Mouse (Mus musculus): ENCODE measurements around the gene Tgfa. TPM values are rescaled to one million over a fixed set of nuclear protein-coding genes. Genes with fewer than 3 reads are reported as not detected.

Gene Tgfa
- polyA plus RNA-seq, 1 experiment from 2014 or later = 4.3 TPM

GRCm38 (mm10) chr6:86212871-86213640 is 18.0 kb downstream of the Tgfa start:
- H3K36me3 ChIP-seq (ENCODE audit: control insufficient read depth, insufficient read depth, low read length) = no peaks in the 10 kb centered on the region
- H3K9me3 ChIP-seq (ENCODE audit: control insufficient read depth, low read length) = no peaks in the 10 kb centered on the region
- H3K9ac ChIP-seq (ENCODE audit: low read length) = no peak overlapping the region
- no peaks in the 10 kb centered on the region for H3K27me3 ChIP-seq (ENCODE audit: control insufficient read depth, insufficient read depth, low read depth, low read length)
- no peak overlapping the region for H3K27ac ChIP-seq (ENCODE audit: low read length)
- WGBS = 43% methylated on average over 3 of the region's 3 CpGs
- H3K4me1 ChIP-seq (replicated peaks; ENCODE audit: control insufficient read depth, insufficient read depth, low read length) = no peaks in the 10 kb centered on the region; the same call in 1 of the 2 replicates
- no peak for ATAC-seq (ENCODE audit: low read depth)
- no peak overlapping the region for H3K4me2 ChIP-seq (ENCODE audit: low read depth, low read length)
- H3K4me3 ChIP-seq (ENCODE audit: low read length) = no peak overlapping the region

- Histone ChIP-seq H3K9me3 (ENCODE audit: control insufficient read depth, low read length) (no peaks in the 10 kb centered on the region), H3K36me3 (ENCODE audit: control insufficient read depth, insufficient read depth, low read length) (no peaks in the 10 kb centered on the region), H3K4me3 (ENCODE audit: low read length) (no peak overlapping the region), H3K27ac (ENCODE audit: low read length) (no peak overlapping the region), H3K9ac (ENCODE audit: low read length) (no peak overlapping the region), H3K4me1 (replicated peaks; ENCODE audit: control insufficient read depth, insufficient read depth, low read length) (peaks cover 10% of the 10 kb centered on the region), H3K4me2 (ENCODE audit: low read depth, low read length) (no peak overlapping the region), H3K27me3 (ENCODE audit: control insufficient read depth, insufficient read depth, low read depth, low read length) (no peaks in the 10 kb centered on the region)
- ATAC-seq (ENCODE audit: low read depth) = no peak
- WGBS = 72% methylated on average over 2 of the region's 2 CpGs
Observed at GRCm38 (mm10) chr6:86218066-86218465, 23.0 kb downstream of the Tgfa start.

GRCm38 (mm10) chr6:86218739-86219138 is 23.7 kb downstream of the Tgfa start:
- no peak for ATAC-seq (ENCODE audit: low read depth)
- no peak overlapping the region for H3K27ac ChIP-seq (ENCODE audit: low read length)
- WGBS = 77% methylated on average over 4 of the region's 4 CpGs
- H3K9me3 ChIP-seq (ENCODE audit: control insufficient read depth, low read length) = no peaks in the 10 kb centered on the region
- no peaks in the 10 kb centered on the region for H3K36me3 ChIP-seq (ENCODE audit: control insufficient read depth, insufficient read depth, low read length)
- H3K4me3 ChIP-seq (ENCODE audit: low read length) = no peak overlapping the region
- no peaks in the 10 kb centered on the region for H3K27me3 ChIP-seq (ENCODE audit: control insufficient read depth, insufficient read depth, low read depth, low read length)
- H3K4me1 ChIP-seq (replicated peaks; ENCODE audit: control insufficient read depth, insufficient read depth, low read length) = peaks cover 10% of the 10 kb centered on the region
- no peak overlapping the region for H3K4me2 ChIP-seq (ENCODE audit: low read depth, low read length)
- no peak overlapping the region for H3K9ac ChIP-seq (ENCODE audit: low read length)

- ATAC-seq (ENCODE audit: low read depth) = peak; percentile 23; the same call in 1 of the 2 replicates
- WGBS = 50% methylated on average over 5 of the region's 5 CpGs
- no peaks in the 10 kb centered on the region for H3K27me3 ChIP-seq (ENCODE audit: control insufficient read depth, insufficient read depth, low read depth, low read length)
- no peak overlapping the region for H3K9ac ChIP-seq (ENCODE audit: low read length)
- H3K9me3 ChIP-seq (ENCODE audit: control insufficient read depth, low read length) = no peaks in the 10 kb centered on the region
- H3K36me3 ChIP-seq (ENCODE audit: control insufficient read depth, insufficient read depth, low read length) = no peaks in the 10 kb centered on the region
- H3K4me3 ChIP-seq (ENCODE audit: low read length) = no peak overlapping the region
- H3K4me1 ChIP-seq (replicated peaks; ENCODE audit: control insufficient read depth, insufficient read depth, low read length) = peaks cover 10% of the 10 kb centered on the region
- no peak overlapping the region for H3K4me2 ChIP-seq (ENCODE audit: low read depth, low read length)
- H3K27ac ChIP-seq (ENCODE audit: low read length) = peak overlapping the region; percentile 76
Observed at GRCm38 (mm10) chr6:86219494-86219893, 24.5 kb downstream of the Tgfa start.

GRCm38 (mm10) chr6:86220171-86220570 is 25.1 kb downstream of the Tgfa start:
- Histone ChIP-seq H3K4me3 (ENCODE audit: low read length) (no peak overlapping the region), H3K36me3 (ENCODE audit: control insufficient read depth, insufficient read depth, low read length) (no peaks in the 10 kb centered on the region), H3K9me3 (ENCODE audit: control insufficient read depth, low read length) (no peaks in the 10 kb centered on the region), H3K4me2 (ENCODE audit: low read depth, low read length) (no peak overlapping the region), H3K4me1 (replicated peaks; ENCODE audit: control insufficient read depth, insufficient read depth, low read length) (peaks cover 10% of the 10 kb centered on the region), H3K27me3 (ENCODE audit: control insufficient read depth, insufficient read depth, low read depth, low read length) (no peaks in the 10 kb centered on the region), H3K9ac (ENCODE audit: low read length) (no peak overlapping the region), H3K27ac (ENCODE audit: low read length) (peak overlapping the region; percentile 76)
- ATAC-seq (ENCODE audit: low read depth) = peak; percentile 27; the same call in 1 of the 2 replicates
- WGBS = 41% methylated on average over 4 of the region's 4 CpGs

GRCm38 (mm10) chr6:86222381-86222780 is 27.4 kb downstream of the Tgfa start:
- H3K27ac ChIP-seq (ENCODE audit: low read length) = peak overlapping the region; percentile 36
- WGBS = 17% methylated on average over 7 of the region's 7 CpGs

GRCm38 (mm10) chr6:86225604-86226003 is 30.6 kb downstream of the Tgfa start:
- H3K9me3 ChIP-seq (ENCODE audit: control insufficient read depth, low read length) = no peaks in the 10 kb centered on the region
- no peaks in the 10 kb centered on the region for H3K36me3 ChIP-seq (ENCODE audit: control insufficient read depth, insufficient read depth, low read length)
- H3K9ac ChIP-seq (ENCODE audit: low read length) = no peak overlapping the region
- H3K27ac ChIP-seq (ENCODE audit: low read length) = no peak overlapping the region
- no peak overlapping the region for H3K4me2 ChIP-seq (ENCODE audit: low read depth, low read length)
- ATAC-seq (ENCODE audit: low read depth) = no peak
- 0 out of 2 replicates have a peak, but pooled peaks cover 3% of the 10 kb centered on the region for H3K4me1 ChIP-seq (replicated peaks; ENCODE audit: control insufficient read depth, insufficient read depth, low read length)
- H3K4me3 ChIP-seq (ENCODE audit: low read length) = no peak overlapping the region
- no peaks in the 10 kb centered on the region for H3K27me3 ChIP-seq (ENCODE audit: control insufficient read depth, insufficient read depth, low read depth, low read length)

More at GRCm38 (mm10) chr6:86222381-86222780, 27.4 kb downstream of the Tgfa start:
- no peaks in the 10 kb centered on the region for H3K9me3 ChIP-seq (ENCODE audit: control insufficient read depth, low read length)
- no peak overlapping the region for H3K9ac ChIP-seq (ENCODE audit: low read length)
- no peak overlapping the region for H3K4me3 ChIP-seq (ENCODE audit: low read length)
- no peaks in the 10 kb centered on the region for H3K27me3 ChIP-seq (ENCODE audit: control insufficient read depth, insufficient read depth, low read depth, low read length)
- H3K4me2 ChIP-seq (ENCODE audit: low read depth, low read length) = no peak overlapping the region
- peak; percentile 88 for ATAC-seq (ENCODE audit: low read depth)
- H3K36me3 ChIP-seq (ENCODE audit: control insufficient read depth, insufficient read depth, low read length) = no peaks in the 10 kb centered on the region
- peaks cover 10% of the 10 kb centered on the region for H3K4me1 ChIP-seq (replicated peaks; ENCODE audit: control insufficient read depth, insufficient read depth, low read length)

GRCm38 (mm10) chr6:86232367-86232766 is 37.3 kb downstream of the Tgfa start:
- 86% methylated on average over 5 of the region's 5 CpGs for WGBS
- no peak overlapping the region for H3K9ac ChIP-seq (ENCODE audit: low read length)
- no peak overlapping the region for H3K4me2 ChIP-seq (ENCODE audit: low read depth, low read length)
- H3K36me3 ChIP-seq (ENCODE audit: control insufficient read depth, insufficient read depth, low read length) = no peaks in the 10 kb centered on the region
- peaks cover 3% of the 10 kb centered on the region; the same call in 1 of the 2 replicates for H3K4me1 ChIP-seq (replicated peaks; ENCODE audit: control insufficient read depth, insufficient read depth, low read length)
- no peak overlapping the region for H3K27ac ChIP-seq (ENCODE audit: low read length)
- no peak for ATAC-seq (ENCODE audit: low read depth)
- no peak overlapping the region for H3K4me3 ChIP-seq (ENCODE audit: low read length)
- no peaks in the 10 kb centered on the region for H3K9me3 ChIP-seq (ENCODE audit: control insufficient read depth, low read length)
- H3K27me3 ChIP-seq (ENCODE audit: control insufficient read depth, insufficient read depth, low read depth, low read length) = no peaks in the 10 kb centered on the region

GRCm38 (mm10) chr6:86233512-86234430 is 38.7 kb downstream of the Tgfa start:
- 23% methylated on average over 13 of the region's 13 CpGs for WGBS
- no peak overlapping the region for H3K9ac ChIP-seq (ENCODE audit: low read length)

More at GRCm38 (mm10) chr6:86233512-86234430, 38.7 kb downstream of the Tgfa start:
- peaks cover 3% of the 10 kb centered on the region; the same call in 1 of the 2 replicates for H3K4me1 ChIP-seq (replicated peaks; ENCODE audit: control insufficient read depth, insufficient read depth, low read length)
- no peaks in the 10 kb centered on the region for H3K27me3 ChIP-seq (ENCODE audit: control insufficient read depth, insufficient read depth, low read depth, low read length)
- no peak overlapping the region for H3K4me2 ChIP-seq (ENCODE audit: low read depth, low read length)
- H3K27ac ChIP-seq (ENCODE audit: low read length) = peak overlapping the region; percentile 65
- no peaks in the 10 kb centered on the region for H3K36me3 ChIP-seq (ENCODE audit: control insufficient read depth, insufficient read depth, low read length)
- ATAC-seq (ENCODE audit: low read depth) = peak; percentile 78
- no peaks in the 10 kb centered on the region for H3K9me3 ChIP-seq (ENCODE audit: control insufficient read depth, low read length)
- H3K4me3 ChIP-seq (ENCODE audit: low read length) = no peak overlapping the region
